Mouse (Mus musculus): ENCODE measurements around the gene Dact3.

Dact3 gene

GRCm38 (mm10) chr7:16891641-16892351 lies 16.7 kb downstream of the Dact3 start, which contains the start of gene Gng8:
Gene Gng8 (plus strand): TSS chr7:16891786.
- ATAC-seq (ENCODE audit: low TSS enrichment): peak; percentile 71

- peak; percentile 13; the same call in 1 of the 2 replicates for ATAC-seq (ENCODE audit: low TSS enrichment)
Observed at GRCm38 (mm10) chr7:16892352-16892730, 17.2 kb downstream of the Dact3 start.

GRCm38 (mm10) chr7:16893612-16894011 lies 18.5 kb downstream of the Dact3 start:
- ATAC-seq (ENCODE audit: low TSS enrichment): no peak

GRCm38 (mm10) chr7:16894279-16894678 lies 19.2 kb downstream of the Dact3 start:
- no peak for ATAC-seq (ENCODE audit: low TSS enrichment)

GRCm38 (mm10) chr7:16895000-16895399 lies 19.9 kb downstream of the Dact3 start:
- peak; percentile 10 for ATAC-seq (ENCODE audit: low TSS enrichment)

- no peak for ATAC-seq (ENCODE audit: low TSS enrichment)
Observed at GRCm38 (mm10) chr7:16895511-16895910, 20.4 kb downstream of the Dact3 start.

- ATAC-seq (ENCODE audit: low TSS enrichment): no peak
Observed at GRCm38 (mm10) chr7:16900526-16900925, 25.4 kb downstream of the Dact3 start.

- ATAC-seq (ENCODE audit: low TSS enrichment): no peak
Observed at GRCm38 (mm10) chr7:16903439-16903955, 28.4 kb downstream of the Dact3 start.

GRCm38 (mm10) chr7:16904120-16904675 lies 29.1 kb downstream of the Dact3 start:
- ATAC-seq (ENCODE audit: low TSS enrichment): no peak

- no peak for ATAC-seq (ENCODE audit: low TSS enrichment)
Observed at GRCm38 (mm10) chr7:16905491-16906021, 30.4 kb downstream of the Dact3 start.

- no peak for ATAC-seq (ENCODE audit: low TSS enrichment)
Observed at GRCm38 (mm10) chr7:16906281-16906680, 31.2 kb downstream of the Dact3 start, which contains the start of gene Ptgir. Gene Ptgir (plus strand): TSS chr7:16906490.

- ATAC-seq (ENCODE audit: low TSS enrichment): no peak
Observed at GRCm38 (mm10) chr7:16906889-16907559, 31.9 kb downstream of the Dact3 start.

GRCm38 (mm10) chr7:16907842-16908241 lies 32.7 kb downstream of the Dact3 start:
- ATAC-seq (ENCODE audit: low TSS enrichment): no peak

GRCm38 (mm10) chr7:16908367-16908766 lies 33.2 kb downstream of the Dact3 start:
- no peak for ATAC-seq (ENCODE audit: low TSS enrichment)

- no peak for ATAC-seq (ENCODE audit: low TSS enrichment)
Observed at GRCm38 (mm10) chr7:16908859-16909258, 33.7 kb downstream of the Dact3 start.

- no peak for ATAC-seq (ENCODE audit: low TSS enrichment)
Observed at GRCm38 (mm10) chr7:16909909-16910308, 34.8 kb downstream of the Dact3 start.

GRCm38 (mm10) chr7:16911904-16912303 lies 36.8 kb downstream of the Dact3 start:
- ATAC-seq (ENCODE audit: low TSS enrichment): no peak

- ATAC-seq (ENCODE audit: low TSS enrichment): no peak
Observed at GRCm38 (mm10) chr7:16912360-16912759, 37.2 kb downstream of the Dact3 start.

GRCm38 (mm10) chr7:16913806-16914452 lies 38.8 kb downstream of the Dact3 start:
- ATAC-seq (ENCODE audit: low TSS enrichment): peak; percentile 54

GRCm38 (mm10) chr7:16914453-16915343 lies 39.6 kb downstream of the Dact3 start:
- peak; percentile 3; the same call in 1 of the 2 replicates for ATAC-seq (ENCODE audit: low TSS enrichment)
